Mouse (Mus musculus): Measurements from ENCODE around the gene Dusp16.

Gene Dusp16

DNA sequence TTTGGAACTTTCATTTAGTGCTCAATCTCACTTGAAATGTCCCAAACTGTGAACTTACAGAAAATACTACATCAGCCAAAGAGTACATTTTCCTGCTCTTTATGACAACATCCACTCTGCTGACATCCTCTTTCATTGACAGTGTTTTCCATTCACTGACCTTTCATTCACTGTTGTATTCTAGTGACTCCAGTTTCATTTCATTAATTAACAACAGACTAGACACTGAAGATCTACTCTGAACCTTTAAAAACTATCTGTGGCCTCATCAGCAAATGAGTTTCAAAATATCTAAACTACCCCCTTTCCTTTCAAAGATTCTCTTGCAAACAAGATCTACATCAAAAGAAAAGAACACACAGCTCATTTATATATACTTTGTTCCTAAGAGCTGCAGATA lies 48.9 kb downstream of the Dusp16 start:
- Histone ChIP-seq H3K4me3 (replicated peaks; ENCODE audit: low read length) (no peak overlapping the region), H3K4me1 (replicated peaks; ENCODE audit: low read depth, low read length) (no peaks in the 10 kb centered on the region), H3K36me3 (ENCODE audit: insufficient read depth, low read length) (peaks cover 27% of the 10 kb centered on the region), H3K27me3 (ENCODE audit: insufficient read depth, low read length) (no peaks in the 10 kb centered on the region), H3K9me3 (ENCODE audit: low read length) (no peaks in the 10 kb centered on the region)
- TF ChIP-seq NANOG (IDR thresholded peaks at IDR 0.05; ENCODE audit: borderline replicate concordance, low read length) (no peak), CTCF (conservative IDR thresholded peaks at IDR 0.05; ENCODE audit: low read length) (no peak), POU5F1 (IDR thresholded peaks at IDR 0.05; ENCODE audit: borderline replicate concordance, low read length) (no peak)

DNA sequence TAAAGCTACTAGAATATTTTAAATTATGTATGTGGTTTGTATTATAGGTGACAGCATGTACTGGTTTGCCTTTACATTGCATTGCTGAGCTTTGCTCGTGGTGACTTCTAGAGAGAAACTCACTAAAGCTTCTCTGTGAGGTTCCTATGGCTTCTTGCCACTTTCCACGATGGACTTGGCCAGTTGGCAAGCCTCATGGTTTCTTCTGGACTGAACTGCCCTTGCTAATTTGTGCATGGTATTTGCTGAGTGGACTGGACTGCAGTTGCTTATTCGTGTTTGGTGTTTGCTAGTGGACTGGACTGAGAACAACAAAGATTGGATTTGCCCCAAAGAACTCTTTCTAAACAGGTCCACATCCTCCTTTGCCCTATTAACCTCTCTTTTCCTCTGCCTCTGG lies 55.6 kb downstream of the Dusp16 start:
- no peaks in the 10 kb centered on the region for H3K9me3 ChIP-seq (ENCODE audit: low read length)
- TF ChIP-seq NANOG (IDR thresholded peaks at IDR 0.05; ENCODE audit: borderline replicate concordance, low read length) (no peak), CTCF (conservative IDR thresholded peaks at IDR 0.05; ENCODE audit: low read length) (no peak), POU5F1 (IDR thresholded peaks at IDR 0.05; ENCODE audit: borderline replicate concordance, low read length) (no peak)
- H3K36me3 ChIP-seq (ENCODE audit: insufficient read depth, low read length): peaks cover 49% of the 10 kb centered on the region
- peaks cover 7% of the 10 kb centered on the region for H3K4me1 ChIP-seq (replicated peaks; ENCODE audit: low read depth, low read length)
- H3K4me3 ChIP-seq (replicated peaks; ENCODE audit: low read length): no peak overlapping the region
- H3K27me3 ChIP-seq (ENCODE audit: insufficient read depth, low read length): no peaks in the 10 kb centered on the region

DNA sequence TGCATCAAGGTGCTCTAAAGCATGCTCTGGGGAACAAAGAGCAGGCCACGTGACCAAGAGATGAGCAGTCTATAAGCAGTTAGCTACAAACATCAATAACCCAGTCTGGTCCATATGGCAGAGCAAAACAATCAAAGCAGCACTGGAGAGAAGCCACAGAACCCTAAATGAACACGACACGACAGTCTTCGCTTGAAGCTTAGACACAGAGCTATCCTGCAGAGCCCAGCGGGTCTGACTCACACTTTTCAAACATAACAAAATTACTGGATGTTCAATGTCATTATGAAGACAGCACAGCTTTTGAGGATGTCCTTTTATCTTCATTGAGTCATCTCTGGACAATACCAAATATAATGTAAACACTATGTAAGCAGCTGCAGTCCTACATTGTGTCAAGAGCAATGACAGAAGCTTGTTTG lies 58.6 kb downstream of the Dusp16 start:
- H3K9me3 ChIP-seq (ENCODE audit: low read length): no peaks in the 10 kb centered on the region
- no peak overlapping the region for H3K4me3 ChIP-seq (replicated peaks; ENCODE audit: low read length)
- H3K27me3 ChIP-seq (ENCODE audit: insufficient read depth, low read length): no peaks in the 10 kb centered on the region
- H3K4me1 ChIP-seq (replicated peaks; ENCODE audit: low read depth, low read length): peaks cover 10% of the 10 kb centered on the region
- peaks cover 33% of the 10 kb centered on the region for H3K36me3 ChIP-seq (ENCODE audit: insufficient read depth, low read length)
- TF ChIP-seq NANOG (IDR thresholded peaks at IDR 0.05; ENCODE audit: borderline replicate concordance, low read length) (no peak), POU5F1 (IDR thresholded peaks at IDR 0.05; ENCODE audit: borderline replicate concordance, low read length) (no peak), CTCF (conservative IDR thresholded peaks at IDR 0.05; ENCODE audit: low read length) (no peak)

GRCm38 (mm10) chr6:134732813-134733212 lies 59.6 kb downstream of the Dusp16 start:
- no peaks in the 10 kb centered on the region for H3K27me3 ChIP-seq (ENCODE audit: insufficient read depth, low read length)
- H3K4me3 ChIP-seq (replicated peaks; ENCODE audit: low read length): no peak overlapping the region
- H3K4me1 ChIP-seq (replicated peaks; ENCODE audit: low read depth, low read length): peaks cover 10% of the 10 kb centered on the region
- peaks cover 36% of the 10 kb centered on the region for H3K36me3 ChIP-seq (ENCODE audit: insufficient read depth, low read length)
- TF ChIP-seq CTCF (conservative IDR thresholded peaks at IDR 0.05; ENCODE audit: low read length): no peak
- no peak for TF ChIP-seq POU5F1 (IDR thresholded peaks at IDR 0.05; ENCODE audit: borderline replicate concordance, low read length)
- TF ChIP-seq NANOG (IDR thresholded peaks at IDR 0.05; ENCODE audit: borderline replicate concordance, low read length): no peak
- no peaks in the 10 kb centered on the region for H3K9me3 ChIP-seq (ENCODE audit: low read length)

- Histone ChIP-seq H3K36me3 (ENCODE audit: insufficient read depth, low read length) (peaks cover 37% of the 10 kb centered on the region), H3K4me3 (replicated peaks; ENCODE audit: low read length) (no peak overlapping the region), H3K9me3 (ENCODE audit: low read length) (no peaks in the 10 kb centered on the region), H3K27me3 (ENCODE audit: insufficient read depth, low read length) (no peaks in the 10 kb centered on the region), H3K4me1 (replicated peaks; ENCODE audit: low read depth, low read length) (peaks cover 10% of the 10 kb centered on the region)
- TF ChIP-seq POU5F1 (IDR thresholded peaks at IDR 0.05; ENCODE audit: borderline replicate concordance, low read length) (no peak), CTCF (conservative IDR thresholded peaks at IDR 0.05; ENCODE audit: low read length) (no peak), NANOG (IDR thresholded peaks at IDR 0.05; ENCODE audit: borderline replicate concordance, low read length) (no peak)
Measured at GRCm38 (mm10) chr6:134730978-134731377, 61.4 kb downstream of the Dusp16 start.

GRCm38 (mm10) chr6:134725406-134725805 lies 67.0 kb downstream of the Dusp16 start:
- no peaks in the 10 kb centered on the region for H3K27me3 ChIP-seq (ENCODE audit: insufficient read depth, low read length)

DNA sequence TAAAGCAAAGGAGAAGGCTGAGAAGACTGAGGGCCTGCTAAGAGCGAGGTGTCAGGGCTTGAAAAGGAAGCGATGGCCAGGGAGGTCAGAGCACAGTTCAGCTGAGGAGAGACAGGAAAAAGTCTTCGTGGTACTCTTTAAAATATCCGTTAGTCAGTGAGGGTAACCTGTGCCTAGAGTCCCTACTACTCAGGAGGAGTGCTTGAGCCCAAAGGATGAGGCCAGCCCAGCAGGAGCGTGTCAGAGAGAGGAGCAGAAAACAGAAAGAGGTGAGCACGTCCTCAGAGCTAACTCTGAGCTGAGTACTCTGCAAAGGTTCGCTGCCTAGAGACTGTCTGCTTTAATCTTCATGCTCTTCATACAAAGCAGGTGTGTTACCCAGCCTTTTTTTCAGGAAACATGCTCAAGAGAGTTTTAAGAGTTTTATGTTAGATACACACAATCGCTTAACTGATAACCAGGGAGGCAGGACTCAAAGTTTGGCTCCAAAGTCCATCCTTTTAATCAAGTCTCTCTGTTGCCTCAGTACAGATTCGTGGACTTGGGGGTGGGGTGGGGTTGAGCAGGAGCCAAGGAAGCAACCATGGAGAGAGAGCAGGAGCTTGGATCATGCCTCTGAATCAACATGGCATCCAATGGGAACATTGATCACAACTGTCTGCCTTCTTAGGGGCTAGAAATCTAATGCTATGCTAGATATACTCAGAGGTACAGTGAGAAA lies 68.4 kb downstream of the Dusp16 start:
- Histone ChIP-seq H3K9me3 (ENCODE audit: low read length) (no peaks in the 10 kb centered on the region), H3K4me1 (replicated peaks; ENCODE audit: low read depth, low read length) (no peaks in the 10 kb centered on the region), H3K4me3 (replicated peaks; ENCODE audit: low read length) (no peak overlapping the region), H3K27me3 (ENCODE audit: insufficient read depth, low read length) (no peaks in the 10 kb centered on the region), H3K36me3 (ENCODE audit: insufficient read depth, low read length) (peaks cover 82% of the 10 kb centered on the region)
- no peak for TF ChIP-seq CTCF (conservative IDR thresholded peaks at IDR 0.05; ENCODE audit: low read length)
- no peak for TF ChIP-seq POU5F1 (IDR thresholded peaks at IDR 0.05; ENCODE audit: borderline replicate concordance, low read length)
- TF ChIP-seq NANOG (IDR thresholded peaks at IDR 0.05; ENCODE audit: borderline replicate concordance, low read length): no peak

More at GRCm38 (mm10) chr6:134725406-134725805, 67.0 kb downstream of the Dusp16 start:
- TF ChIP-seq CTCF (conservative IDR thresholded peaks at IDR 0.05; ENCODE audit: low read length) (no peak), NANOG (IDR thresholded peaks at IDR 0.05; ENCODE audit: borderline replicate concordance, low read length) (no peak), POU5F1 (IDR thresholded peaks at IDR 0.05; ENCODE audit: borderline replicate concordance, low read length) (no peak)
- Histone ChIP-seq H3K36me3 (ENCODE audit: insufficient read depth, low read length) (peaks cover 69% of the 10 kb centered on the region), H3K4me1 (replicated peaks; ENCODE audit: low read depth, low read length) (peaks cover 1% of the 10 kb centered on the region), H3K4me3 (replicated peaks; ENCODE audit: low read length) (no peak overlapping the region), H3K9me3 (ENCODE audit: low read length) (no peaks in the 10 kb centered on the region)

DNA sequence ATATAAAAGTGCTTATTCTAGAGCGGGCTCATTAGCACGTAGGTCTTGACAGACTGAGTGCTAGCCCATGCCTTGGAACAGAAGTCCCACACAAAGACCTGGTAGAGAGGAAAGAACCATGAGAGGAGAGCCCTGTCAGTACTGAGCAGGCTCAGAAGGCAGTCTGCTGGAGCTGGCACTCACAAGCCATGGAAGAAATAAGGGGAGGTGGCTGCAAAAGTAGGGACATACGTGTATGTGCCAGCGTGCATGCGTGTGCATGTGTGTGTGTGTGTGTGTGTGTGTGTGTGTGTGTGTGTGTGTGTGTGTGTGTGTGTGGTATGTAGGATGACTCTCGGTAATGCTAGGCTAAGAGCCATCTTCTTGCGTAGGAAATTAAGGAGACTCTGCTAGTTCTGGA lies 69.1 kb downstream of the Dusp16 start:
- no peaks in the 10 kb centered on the region for H3K4me1 ChIP-seq (replicated peaks; ENCODE audit: low read depth, low read length)
- TF ChIP-seq POU5F1 (IDR thresholded peaks at IDR 0.05; ENCODE audit: borderline replicate concordance, low read length) (no peak), NANOG (IDR thresholded peaks at IDR 0.05; ENCODE audit: borderline replicate concordance, low read length) (no peak), CTCF (conservative IDR thresholded peaks at IDR 0.05; ENCODE audit: low read length) (no peak)
- peaks cover 85% of the 10 kb centered on the region for H3K36me3 ChIP-seq (ENCODE audit: insufficient read depth, low read length)
- no peaks in the 10 kb centered on the region for H3K9me3 ChIP-seq (ENCODE audit: low read length)
- no peak overlapping the region for H3K4me3 ChIP-seq (replicated peaks; ENCODE audit: low read length)
- H3K27me3 ChIP-seq (ENCODE audit: insufficient read depth, low read length): no peaks in the 10 kb centered on the region

DNA sequence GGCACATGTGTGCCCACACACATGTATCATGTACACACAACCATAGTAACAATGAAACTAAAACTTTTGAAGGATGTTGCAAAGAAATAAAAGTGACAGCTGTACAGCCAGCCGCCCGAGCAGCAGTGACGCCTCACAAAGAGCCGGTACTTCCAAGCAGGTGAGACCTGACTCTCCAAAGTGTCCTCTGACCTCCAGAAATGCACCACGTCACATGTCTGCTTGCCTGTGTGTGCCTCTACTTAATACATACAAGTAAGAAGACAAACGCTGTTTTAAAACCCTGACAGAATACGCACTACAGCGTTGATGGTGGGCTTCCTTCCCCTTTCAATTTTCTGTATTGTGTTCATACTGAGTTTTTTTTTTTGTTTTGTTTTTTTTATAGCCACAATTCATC lies 69.5 kb downstream of the Dusp16 start:
- Histone ChIP-seq H3K9me3 (ENCODE audit: low read length) (no peaks in the 10 kb centered on the region), H3K36me3 (ENCODE audit: insufficient read depth, low read length) (peaks cover 85% of the 10 kb centered on the region), H3K4me3 (replicated peaks; ENCODE audit: low read length) (no peak overlapping the region), H3K27me3 (ENCODE audit: insufficient read depth, low read length) (no peaks in the 10 kb centered on the region), H3K4me1 (replicated peaks; ENCODE audit: low read depth, low read length) (no peaks in the 10 kb centered on the region)
- TF ChIP-seq POU5F1 (IDR thresholded peaks at IDR 0.05; ENCODE audit: borderline replicate concordance, low read length) (no peak), CTCF (conservative IDR thresholded peaks at IDR 0.05; ENCODE audit: low read length) (no peak), NANOG (IDR thresholded peaks at IDR 0.05; ENCODE audit: borderline replicate concordance, low read length) (no peak)
